Mouse (Mus musculus): ENCODE measurements around the gene Card19.

DNA sequence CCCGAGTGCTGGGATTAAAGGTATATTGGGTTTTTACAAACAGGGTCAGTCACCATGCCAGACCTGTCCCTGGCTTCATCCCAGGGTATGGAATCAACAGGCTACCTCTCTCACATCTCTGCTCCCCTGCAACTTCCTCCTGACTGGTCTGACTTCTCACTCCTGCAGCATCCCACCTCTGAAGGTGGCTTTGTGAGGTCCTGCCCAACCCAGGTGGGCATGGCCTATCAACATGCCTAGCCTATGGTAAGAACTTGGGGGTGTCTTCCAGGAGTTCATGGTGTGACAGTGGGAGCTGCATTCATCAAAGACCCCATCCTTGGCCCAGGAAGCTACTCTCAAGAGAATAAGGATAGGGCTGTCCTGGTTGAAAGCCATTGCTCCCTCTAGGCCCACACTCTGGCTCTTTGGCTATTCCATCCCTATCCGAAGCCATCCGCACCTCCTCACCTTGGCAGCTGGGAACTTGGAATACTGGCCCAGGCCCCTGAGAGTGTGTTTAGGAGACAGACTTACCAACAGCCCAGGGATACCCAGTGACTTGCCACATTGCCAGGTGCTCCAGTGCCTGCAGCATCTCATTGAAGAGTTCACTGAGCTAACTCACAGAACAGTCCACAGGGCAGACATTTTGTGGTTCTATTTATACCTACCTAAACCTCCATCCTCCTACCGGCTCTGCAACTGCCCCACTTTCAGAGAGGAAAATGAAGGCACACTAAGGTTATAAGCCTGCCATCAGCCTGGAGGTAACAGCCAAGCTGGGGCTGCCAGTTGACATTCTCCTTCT lies 2.9 kb downstream of the Card19 start:
- TF ChIP-seq CTCF (conservative IDR thresholded peaks at IDR 0.05; ENCODE audit: insufficient read depth, insufficient read length, low read depth, low read length) = no peak
- TF ChIP-seq POLR2A (IDR thresholded peaks at IDR 0.05; ENCODE audit: low read depth, low read length) = no peak

Data from kidney, adult 2 months (tissue).